Mouse (Mus musculus): ENCODE measurements around the gene Sult2a3.
"Not testable (repeated sequence)": the region's sequence is repeated elsewhere in the genome, so short reads cannot be mapped to it uniquely, and the experiment has no call there.

GRCm38 (mm10) chr7:14030831-14031230 is 92.0 kb downstream of the Sult2a3 start:
- not testable (repeated sequence) for TF ChIP-seq CTCF (IDR thresholded peaks at IDR 0.05; ENCODE audit: control insufficient read depth, insufficient read depth, low read length); POLR2A (IDR thresholded peaks at IDR 0.05; ENCODE audit: borderline replicate concordance, control insufficient read depth, low read depth, low read length)
